Mouse (Mus musculus) hindbrain, embryonic 10.5 days (tissue): ENCODE data around the gene Hltf. TPM values are rescaled to one million over a fixed set of nuclear protein-coding genes. Genes with fewer than 3 reads are reported as not detected.
"Not testable (repeated sequence)": the region's sequence is repeated elsewhere in the genome, so short reads cannot be mapped to it uniquely, and the experiment has no call there.

Experiments used
- DNase-seq: peaks from one replicate; pipeline ENCODE4 v3.0.0-alpha.2; 2017; ENCODE audit warnings: low spot score
- H3K27ac ChIP-seq: fragments of 300-500 bp; sonication (generic); 2 replicates; pipeline ENCODE4 v1.5.1; 2016; ENCODE audit warnings: mild to moderate bottlenecking, moderate library complexity
- H3K27me3 ChIP-seq: fragments of 300-500 bp; sonication (generic); 2 replicates; pipeline ENCODE4 v1.6.1; 2016; ENCODE audit warnings: mild to moderate bottlenecking; ENCODE audit not compliant: poor library complexity, insufficient read depth, severe bottlenecking
- H3K36me3 ChIP-seq: fragments of 300-500 bp; sonication (generic); 2 replicates; pipeline ENCODE4 v1.6.1; 2016; ENCODE audit warnings: mild to moderate bottlenecking, moderate library complexity
- H3K4me1 ChIP-seq: fragments of 300-500 bp; sonication (generic); replicated peaks from 2 replicates; pipeline ENCODE4 v1.6.1; 2016; ENCODE audit warnings: mild to moderate bottlenecking
- H3K4me3 ChIP-seq: fragments of 300-500 bp; sonication (generic); 2 replicates; pipeline ENCODE4 v1.5.1; 2016; ENCODE audit warnings: mild to moderate bottlenecking, moderate library complexity
- H3K9me3 ChIP-seq: fragments of 300-500 bp; sonication (generic); 2 replicates; pipeline ENCODE4 v1.6.1; 2016; ENCODE audit warnings: mild to moderate bottlenecking, moderate library complexity
- WGBS: fragments of 180-500 bp; shearing (Covaris S2); methylation state at CpG from one replicate; pipeline ENCODE4 v1.1.7; 2016; 5-methylcytosine and 5-hydroxymethylcytosine counted together
- polyA plus RNA-seq: library from polyadenylated mRNA; unstranded; fragments of >200 nt; fragmentation: Nextera tagmentation; extraction: Ambion mirVana; gene quantifications from 2 replicates; pipeline ENCODE4 v1.2.1, GENCODE M21; 2016

The Hltf gene
- polyA plus RNA-seq, 1 experiment from 2014 or later = 14.5 TPM

GRCm38 (mm10) chr3:20034719-20035404 lies 22.7 kb upstream of the Hltf start, which contains the start of gene Hps3:
Gene Hps3, minus strand, starts transcription at chr3:20035315.
- under 1% methylated on average over 47 of the region's 47 CpGs for WGBS
- no peaks in the 10 kb centered on the region for H3K27me3 ChIP-seq
- peaks cover 11% of the 10 kb centered on the region for H3K4me1 ChIP-seq
- DNase-seq = peak; percentile 88
- no peaks in the 10 kb centered on the region for H3K36me3 ChIP-seq
- peak within 1 kb of the TSS; percentile 79 for H3K4me3 ChIP-seq
- 0 out of 2 replicates have a peak, but pooled peaks cover 6% of the 10 kb centered on the region for H3K9me3 ChIP-seq
- peak within 1 kb of the TSS; percentile 89 for H3K27ac ChIP-seq

- WGBS = 85% methylated on average over 4 of the region's 4 CpGs
- no peak overlapping the region for H3K4me3 ChIP-seq
Measured at GRCm38 (mm10) chr3:20036069-20036468, 21.5 kb upstream of the Hltf start.

GRCm38 (mm10) chr3:20041461-20041860 lies 16.1 kb upstream of the Hltf start:
- not testable (repeated sequence) for H3K4me3 ChIP-seq, H3K27ac ChIP-seq, H3K4me1 ChIP-seq, H3K36me3 ChIP-seq, DNase-seq, H3K27me3 ChIP-seq, H3K9me3 ChIP-seq
- WGBS = 96% methylated on average over 7 of the region's 7 CpGs

More at GRCm38 (mm10) chr3:20036069-20036468, 21.5 kb upstream of the Hltf start:
- H3K27me3 ChIP-seq = no peaks in the 10 kb centered on the region
- no peaks in the 10 kb centered on the region for H3K36me3 ChIP-seq
- H3K9me3 ChIP-seq = 0 out of 2 replicates have a peak, but pooled peaks cover 6% of the 10 kb centered on the region
- no peak overlapping the region for H3K27ac ChIP-seq
- H3K4me1 ChIP-seq = peaks cover 11% of the 10 kb centered on the region
- DNase-seq = no peak

GRCm38 (mm10) chr3:20044736-20045135 lies 12.9 kb upstream of the Hltf start:
- H3K36me3 ChIP-seq, H3K27me3 ChIP-seq, H3K4me1 ChIP-seq, DNase-seq, H3K9me3 ChIP-seq, H3K27ac ChIP-seq, H3K4me3 ChIP-seq: not testable (repeated sequence)
- 62% methylated on average over 3 of the region's 3 CpGs for WGBS

- Histone ChIP-seq H3K27ac (peak overlapping the region; percentile 88), H3K9me3 (no peaks in the 10 kb centered on the region), H3K4me3 (peak overlapping the region; percentile 80), H3K4me1 (peaks cover 10% of the 10 kb centered on the region), H3K27me3 (no peaks in the 10 kb centered on the region), H3K36me3 (peaks cover 11% of the 10 kb centered on the region)
- under 1% methylated on average over 6 of the region's 9 CpGs for WGBS
- DNase-seq = no peak
Measured at GRCm38 (mm10) chr3:20058197-20058541, 558 bp downstream of the Hltf start.

- Histone ChIP-seq H3K4me3 (no peak overlapping the region), H3K4me1 (no peaks in the 10 kb centered on the region), H3K27me3 (no peaks in the 10 kb centered on the region), H3K27ac (no peak overlapping the region), H3K36me3 (peaks cover 45% of the 10 kb centered on the region), H3K9me3 (no peaks in the 10 kb centered on the region)
- no peak for DNase-seq
- 90% methylated on average over 11 of the region's 11 CpGs for WGBS
Measured at GRCm38 (mm10) chr3:20076145-20077053, 18.8 kb downstream of the Hltf start.

GRCm38 (mm10) chr3:20082161-20082560 lies 24.6 kb downstream of the Hltf start:
- no peak overlapping the region for H3K4me3 ChIP-seq
- no peaks in the 10 kb centered on the region for H3K27me3 ChIP-seq
- WGBS = 76% methylated on average over 3 of the region's 3 CpGs
- H3K9me3 ChIP-seq = no peaks in the 10 kb centered on the region
- no peak for DNase-seq
- H3K36me3 ChIP-seq = peaks cover 43% of the 10 kb centered on the region
- H3K4me1 ChIP-seq = no peaks in the 10 kb centered on the region
- H3K27ac ChIP-seq = no peak overlapping the region

- Histone ChIP-seq H3K27ac (no peak overlapping the region), H3K36me3 (peaks cover 22% of the 10 kb centered on the region), H3K4me1 (no peaks in the 10 kb centered on the region), H3K9me3 (no peaks in the 10 kb centered on the region), H3K4me3 (no peak overlapping the region), H3K27me3 (no peaks in the 10 kb centered on the region)
- 86% methylated on average over 3 of the region's 3 CpGs for WGBS
- DNase-seq = no peak
Measured at GRCm38 (mm10) chr3:20103830-20104229, 46.2 kb downstream of the Hltf start.

GRCm38 (mm10) chr3:20104318-20104717 lies 46.7 kb downstream of the Hltf start:
- no peak overlapping the region for H3K27ac ChIP-seq
- H3K27me3 ChIP-seq = no peaks in the 10 kb centered on the region
- H3K4me3 ChIP-seq = no peak overlapping the region
- H3K36me3 ChIP-seq = peaks cover 26% of the 10 kb centered on the region
- 94% methylated on average over 8 of the region's 8 CpGs for whole genome bisulfite sequencing
- H3K9me3 ChIP-seq = no peaks in the 10 kb centered on the region
- no peaks in the 10 kb centered on the region for H3K4me1 ChIP-seq
- no peak for DNase-seq

- Histone ChIP-seq H3K36me3 (peaks cover 30% of the 10 kb centered on the region), H3K4me1 (no peaks in the 10 kb centered on the region), H3K27ac (no peak overlapping the region), H3K9me3 (no peaks in the 10 kb centered on the region), H3K4me3 (no peak overlapping the region), H3K27me3 (no peaks in the 10 kb centered on the region)
- WGBS = 90% methylated on average over 2 of the region's 2 CpGs
- no peak for DNase-seq
Measured at GRCm38 (mm10) chr3:20104776-20105175, 47.2 kb downstream of the Hltf start.

- H3K9me3 ChIP-seq = no peaks in the 10 kb centered on the region
- DNase-seq = no peak
- no peaks in the 10 kb centered on the region for H3K4me1 ChIP-seq
- no peak overlapping the region for H3K4me3 ChIP-seq
- WGBS = 91% methylated on average over 5 of the region's 5 CpGs
- peaks cover 43% of the 10 kb centered on the region for H3K36me3 ChIP-seq
- no peaks in the 10 kb centered on the region for H3K27me3 ChIP-seq
- no peak overlapping the region for H3K27ac ChIP-seq
Measured at GRCm38 (mm10) chr3:20108881-20109280, 51.3 kb downstream of the Hltf start.

- no peak overlapping the region for H3K4me3 ChIP-seq
- H3K27ac ChIP-seq = no peak overlapping the region
- no peaks in the 10 kb centered on the region for H3K27me3 ChIP-seq
- H3K4me1 ChIP-seq = no peaks in the 10 kb centered on the region
- H3K36me3 ChIP-seq = peaks cover 49% of the 10 kb centered on the region
- 97% methylated on average over 2 of the region's 2 CpGs for WGBS
- no peaks in the 10 kb centered on the region for H3K9me3 ChIP-seq
- DNase-seq = no peak
Measured at GRCm38 (mm10) chr3:20111913-20112312, 54.3 kb downstream of the Hltf start.

GRCm38 (mm10) chr3:20119044-20119591 lies 61.5 kb downstream of the Hltf start:
- no peaks in the 10 kb centered on the region for H3K4me1 ChIP-seq
- DNase-seq = no peak
- no peak overlapping the region for H3K27ac ChIP-seq
- H3K4me3 ChIP-seq = no peak overlapping the region
- no peaks in the 10 kb centered on the region for H3K9me3 ChIP-seq
- no peaks in the 10 kb centered on the region for H3K27me3 ChIP-seq
- H3K36me3 ChIP-seq = peaks cover 25% of the 10 kb centered on the region
- 90% methylated on average over 19 of the region's 19 CpGs for WGBS
